Mouse (Mus musculus) bone marrow, adult 2 months (tissue): Measurements from ENCODE around the gene Fignl2.

Source experiments
- CTCF ChIP-seq: fragments of 200-500 bp; IDR thresholded peaks from 2 replicates; pipeline ENCODE4 v1.5.1; 2011; ENCODE audit warnings: low read length, control low read depth; ENCODE audit not compliant: control insufficient read depth, insufficient read depth
- POLR2A ChIP-seq: fragments of 200-500 bp; IDR thresholded peaks from 2 replicates; pipeline ENCODE4 v1.6.1; 2011; ENCODE audit warnings: low read depth, mild to moderate bottlenecking, control low read depth, low read length, borderline replicate concordance; ENCODE audit not compliant: control insufficient read depth

DNA sequence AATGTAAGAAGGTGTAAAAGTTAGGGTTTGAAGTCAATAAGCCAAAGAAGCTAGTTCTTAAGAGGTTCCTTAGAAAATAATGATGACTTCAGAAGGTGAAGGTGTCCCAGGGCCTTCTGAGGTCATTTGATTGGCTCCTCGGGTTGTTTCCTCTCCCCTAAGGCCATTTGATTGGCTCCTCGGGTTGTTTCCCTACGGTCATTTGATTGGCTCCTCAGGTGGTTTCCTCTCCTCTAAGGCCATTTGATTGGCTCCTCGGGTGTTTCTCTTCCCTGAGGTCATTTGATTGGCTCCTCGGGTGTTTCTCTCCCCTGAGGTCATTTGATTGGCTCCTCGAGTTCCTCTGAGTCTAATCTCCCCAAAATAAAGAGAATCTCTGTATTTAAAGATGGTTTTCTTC is 67.0 kb downstream of the Fignl2 start:
- TF ChIP-seq POLR2A (no peak), CTCF (no peak)
